Mouse (Mus musculus) forebrain, embryonic 14.5 days (tissue): ENCODE measurements around the gene Rai14. TPM values are rescaled to one million over a fixed set of nuclear protein-coding genes. Genes with fewer than 3 reads are reported as not detected.

Experiments
- ATAC-seq: fragments of 200-750 bp; cut with Nextera tagmentation; 2 replicates; pipeline ENCODE4 v1.8.0; 2017; ENCODE audit warnings: mild to moderate bottlenecking, moderate library complexity
- DNase-seq: peaks from one replicate; pipeline ENCODE4 v3.0.0-alpha.2; 2015; ENCODE audit warnings: low spot score
- H3K27ac ChIP-seq: fragments of 300-500 bp; sonication (generic); 2 replicates; pipeline ENCODE4 v1.5.1; 2014; ENCODE audit warnings: low read depth, mild to moderate bottlenecking, control low read depth, low read length, moderate library complexity
- H3K27me3 ChIP-seq: fragments of 300-500 bp; sonication (generic); replicated peaks from 2 replicates; pipeline ENCODE4 v1.6.1; 2014; ENCODE audit warnings: low read length, control low read depth, mixed read lengths; ENCODE audit not compliant: control insufficient read depth, insufficient read depth
- H3K36me3 ChIP-seq: fragments of 300-500 bp; sonication (generic); 2 replicates; pipeline ENCODE4 v1.6.1; 2014; ENCODE audit warnings: low read length, control low read depth; ENCODE audit not compliant: control insufficient read depth, insufficient read depth
- H3K4me1 ChIP-seq: fragments of 300-500 bp; sonication (generic); 2 replicates; pipeline ENCODE4 v1.6.1; 2014; ENCODE audit warnings: antibody characterized with exemption, low read length, control low read depth; ENCODE audit not compliant: control insufficient read depth, insufficient read depth
- H3K4me2 ChIP-seq: fragments of 300-500 bp; sonication (generic); 2 replicates; pipeline ENCODE4 v1.6.1; 2014; ENCODE audit warnings: mild to moderate bottlenecking, control low read depth, low read length
- H3K4me3 ChIP-seq: fragments of 300-500 bp; sonication (generic); 2 replicates; pipeline ENCODE4 v1.5.1; 2014; ENCODE audit warnings: low read depth, low read length, control low read depth
- H3K9ac ChIP-seq: fragments of 300-500 bp; sonication (generic); 2 replicates; pipeline ENCODE4 v1.6.1; 2014; ENCODE audit warnings: mild to moderate bottlenecking, low read length, control low read depth, moderate library complexity
- H3K9me3 ChIP-seq: fragments of 300-500 bp; sonication (generic); replicated peaks from 2 replicates; pipeline ENCODE4 v1.6.1; 2016; ENCODE audit warnings: low read length, control low read depth, mixed read lengths; ENCODE audit not compliant: control insufficient read depth
- WGBS: fragments of 180-500 bp; shearing (Covaris S2); extraction: QIAGEN DNeasy Blood & Tissue Kit; methylation state at CpG from one replicate; pipeline ENCODE4 v1.1.7; 2014; 5-methylcytosine and 5-hydroxymethylcytosine counted together
- polyA plus RNA-seq: library from polyadenylated mRNA; unstranded; fragments of >200 nt; fragmentation: Nextera tagmentation; extraction: Ambion mirVana; gene quantifications from 2 replicates; pipeline ENCODE4 v1.2.1, GENCODE M21; 2014

Rai14 gene
- polyA plus RNA-seq, 1 experiment from 2014 or later, result 28.7 TPM

DNA sequence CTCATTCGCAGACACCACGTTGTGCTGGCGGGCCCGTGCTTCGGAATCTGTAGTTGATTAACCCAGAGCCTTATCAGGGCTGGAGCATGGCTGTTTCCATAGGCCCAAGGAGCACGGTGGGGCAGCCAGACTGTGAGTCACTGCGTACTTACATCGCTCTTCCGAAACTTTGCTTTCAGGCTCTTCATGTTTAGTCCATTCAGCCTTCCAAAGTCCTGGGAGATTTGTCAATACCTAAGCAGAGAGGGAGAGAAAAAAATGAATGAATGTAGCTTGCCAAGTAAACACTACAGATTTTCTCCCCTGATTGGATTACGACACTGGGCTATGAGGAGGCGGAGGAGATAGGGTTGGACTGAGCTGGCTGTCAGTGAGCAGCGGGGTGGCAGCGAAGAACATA is 24.2 kb downstream of the Rai14 start:
- peaks cover 15% of the 10 kb centered on the region for H3K4me1 ChIP-seq
- 69% methylated on average over 13 of the region's 13 CpGs for WGBS
- H3K9me3 ChIP-seq, result no peaks in the 10 kb centered on the region
- no peak overlapping the region for H3K9ac ChIP-seq
- peaks cover 12% of the 10 kb centered on the region; the same call in 1 of the 2 replicates for H3K36me3 ChIP-seq
- H3K27ac ChIP-seq, result no peak overlapping the region
- ATAC-seq (peak; percentile 27; the same call in 1 of the 2 replicates), DNase-seq (peak; percentile 44)
- H3K4me2 ChIP-seq, result no peak overlapping the region
- no peak overlapping the region for H3K4me3 ChIP-seq
- H3K27me3 ChIP-seq, result no peaks in the 10 kb centered on the region

GRCm38 (mm10) chr15:10689304-10689703 is 25.1 kb downstream of the Rai14 start:
- H3K9ac ChIP-seq, result no peak overlapping the region
- ATAC-seq, result no peak
- peaks cover 15% of the 10 kb centered on the region for H3K4me1 ChIP-seq
- H3K4me3 ChIP-seq, result no peak overlapping the region
- WGBS, result 93% methylated on average over 11 of the region's 11 CpGs
- no peak for DNase-seq
- H3K36me3 ChIP-seq, result peaks cover 12% of the 10 kb centered on the region; the same call in 1 of the 2 replicates
- H3K4me2 ChIP-seq, result no peak overlapping the region
- H3K27ac ChIP-seq, result no peak overlapping the region
- no peaks in the 10 kb centered on the region for H3K27me3 ChIP-seq
- H3K9me3 ChIP-seq, result no peaks in the 10 kb centered on the region

DNA sequence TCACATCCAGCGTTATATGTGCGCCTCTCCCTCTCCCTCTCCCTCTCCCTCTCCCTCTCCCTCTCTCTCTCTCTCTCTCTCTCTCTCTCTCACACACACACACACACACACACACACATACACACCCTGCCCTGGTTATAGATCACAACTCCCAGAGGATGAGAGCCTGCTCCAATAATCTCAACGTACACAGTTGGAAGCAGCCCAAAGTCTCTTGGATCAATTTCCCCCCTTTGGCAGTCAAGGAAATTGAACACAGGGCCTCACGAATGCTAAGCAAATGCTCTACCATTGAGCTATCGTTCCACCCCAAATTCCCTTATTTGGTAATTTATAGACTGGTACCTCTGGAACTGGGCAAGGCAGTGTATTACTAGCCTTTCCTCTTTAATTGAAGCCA is 25.7 kb downstream of the Rai14 start:
- peaks cover 12% of the 10 kb centered on the region; the same call in 1 of the 2 replicates for H3K36me3 ChIP-seq
- ATAC-seq, result no peak; the same call in 1 of the 2 replicates
- no peak overlapping the region for H3K9ac ChIP-seq
- no peaks in the 10 kb centered on the region for H3K9me3 ChIP-seq
- H3K4me3 ChIP-seq, result no peak overlapping the region
- DNase-seq, result peak; percentile 65
- 76% methylated on average over 5 of the region's 5 CpGs for WGBS
- H3K27ac ChIP-seq, result 0 out of 2 replicates have a peak overlapping the region, but pooled peaks have one; percentile 27
- H3K4me1 ChIP-seq, result peaks cover 13% of the 10 kb centered on the region
- no peak overlapping the region for H3K4me2 ChIP-seq
- H3K27me3 ChIP-seq, result no peaks in the 10 kb centered on the region

DNA sequence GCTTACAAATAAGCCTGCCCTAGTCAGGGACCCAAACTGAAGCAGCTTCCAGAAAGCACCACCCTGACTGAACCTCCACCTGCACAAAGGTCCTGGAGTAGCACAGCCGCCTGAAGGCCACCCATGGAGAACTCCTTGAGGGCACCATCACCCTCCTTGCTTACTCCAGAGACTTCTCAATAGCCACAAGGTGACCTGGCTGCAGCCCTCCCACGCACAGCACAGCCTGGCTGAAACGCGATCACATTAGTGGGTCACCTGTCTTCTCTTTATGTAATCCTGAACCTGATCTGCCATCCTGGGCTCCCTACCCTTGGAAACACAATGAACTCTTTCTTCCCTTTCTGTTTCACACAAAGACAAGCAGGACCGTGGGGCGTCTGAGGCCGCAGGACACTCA is 27.1 kb downstream of the Rai14 start:
- Histone ChIP-seq H3K4me1 (peaks cover 3% of the 10 kb centered on the region), H3K4me2 (no peak overlapping the region), H3K4me3 (no peak overlapping the region), H3K36me3 (peaks cover 12% of the 10 kb centered on the region; the same call in 1 of the 2 replicates), H3K9me3 (no peaks in the 10 kb centered on the region), H3K27me3 (no peaks in the 10 kb centered on the region), H3K9ac (no peak overlapping the region), H3K27ac (no peak overlapping the region)
- DNase-seq (no peak), ATAC-seq (no peak)
- WGBS, result 40% methylated on average over 7 of the region's 7 CpGs

DNA sequence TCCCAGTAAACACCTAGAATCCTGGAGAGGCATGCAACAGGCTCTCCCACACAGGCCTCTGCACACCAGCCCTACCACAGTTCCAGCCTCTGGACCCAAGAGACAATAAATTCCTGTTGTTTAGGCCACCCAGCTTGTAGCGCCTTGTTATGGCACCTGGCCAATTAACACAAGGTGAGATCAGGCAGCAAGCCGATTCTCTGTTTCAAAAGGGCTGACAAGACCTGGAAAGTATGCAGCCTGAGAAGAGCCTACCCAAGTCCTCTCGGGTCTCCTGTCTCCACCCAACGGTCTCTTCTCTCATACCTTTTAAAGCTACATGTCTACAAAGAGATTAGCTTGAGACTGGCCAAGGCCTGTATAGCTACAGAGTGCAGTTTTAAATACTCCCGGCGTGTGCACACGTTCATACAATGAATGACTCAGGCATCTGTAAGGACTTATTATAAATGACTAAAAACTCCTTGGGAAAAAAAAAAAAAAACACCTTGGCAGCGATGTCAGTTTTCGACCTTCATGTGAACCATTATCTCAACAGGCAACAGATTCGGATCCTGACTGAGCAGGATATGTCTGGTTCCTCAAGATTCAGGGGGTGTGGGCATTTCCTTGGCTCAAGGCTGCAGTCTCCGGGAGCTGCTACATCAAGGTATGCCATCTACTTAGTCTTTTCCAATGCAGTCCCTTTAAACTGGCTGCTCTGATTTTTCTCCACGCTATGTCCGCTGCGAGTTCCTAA is 28.6 kb downstream of the Rai14 start:
- Histone ChIP-seq H3K27ac (no peak overlapping the region), H3K36me3 (peaks cover 12% of the 10 kb centered on the region; the same call in 1 of the 2 replicates), H3K9ac (no peak overlapping the region), H3K4me2 (no peak overlapping the region), H3K9me3 (no peaks in the 10 kb centered on the region), H3K4me3 (no peak overlapping the region), H3K4me1 (no peaks in the 10 kb centered on the region; the same call in none of the 2 replicates), H3K27me3 (no peaks in the 10 kb centered on the region)
- WGBS, result 83% methylated on average over 14 of the region's 14 CpGs
- ATAC-seq (no peak), DNase-seq (no peak)

- ATAC-seq, result no peak
- DNase-seq, result no peak
- Histone ChIP-seq H3K9me3 (no peaks in the 10 kb centered on the region), H3K4me2 (no peak overlapping the region), H3K4me3 (no peak overlapping the region), H3K36me3 (peaks cover 12% of the 10 kb centered on the region; the same call in 1 of the 2 replicates), H3K4me1 (peaks cover 4% of the 10 kb centered on the region), H3K27me3 (no peaks in the 10 kb centered on the region), H3K27ac (no peak overlapping the region), H3K9ac (no peak overlapping the region)
- 91% methylated on average over 9 of the region's 9 CpGs for WGBS
Measured at GRCm38 (mm10) chr15:10683687-10684203, 30.7 kb downstream of the Rai14 start.

DNA sequence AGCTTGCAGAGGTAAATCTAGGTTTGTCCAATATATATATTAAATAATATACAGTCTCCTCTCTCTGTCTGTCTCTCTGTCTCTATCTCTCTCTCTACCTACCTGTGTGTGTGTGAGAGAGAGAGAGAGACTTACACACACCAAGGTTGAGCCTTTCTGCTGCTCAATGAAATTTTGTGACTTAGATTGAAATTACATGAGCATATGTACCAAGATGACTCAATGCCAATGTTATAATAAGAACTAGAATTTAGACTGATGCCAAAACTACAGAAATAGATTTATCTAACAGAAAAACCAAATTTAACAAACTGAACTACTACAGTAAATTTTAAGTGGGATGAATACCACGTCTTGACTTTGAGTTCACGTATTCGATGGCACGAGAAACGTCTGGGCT is 33.9 kb downstream of the Rai14 start:
- ATAC-seq, result no peak
- Histone ChIP-seq H3K9ac (no peak overlapping the region), H3K4me1 (peaks cover 4% of the 10 kb centered on the region; the same call in 1 of the 2 replicates), H3K4me2 (no peak overlapping the region), H3K4me3 (no peak overlapping the region), H3K36me3 (no peaks in the 10 kb centered on the region), H3K9me3 (no peaks in the 10 kb centered on the region), H3K27me3 (no peaks in the 10 kb centered on the region), H3K27ac (no peak overlapping the region)
- no peak for DNase-seq
- WGBS, result 83% methylated on average over 5 of the region's 5 CpGs

- WGBS, result 65% methylated on average over 4 of the region's 4 CpGs
- Histone ChIP-seq H3K27ac (no peak overlapping the region), H3K4me1 (0 out of 2 replicates have a peak, but pooled peaks cover 4% of the 10 kb centered on the region), H3K4me2 (no peak overlapping the region), H3K27me3 (no peaks in the 10 kb centered on the region), H3K9me3 (no peaks in the 10 kb centered on the region), H3K4me3 (no peak overlapping the region), H3K9ac (no peak overlapping the region), H3K36me3 (no peaks in the 10 kb centered on the region)
- ATAC-seq (no peak), DNase-seq (no peak)
Measured at GRCm38 (mm10) chr15:10679571-10679970, 34.9 kb downstream of the Rai14 start.

GRCm38 (mm10) chr15:10675801-10676200 is 38.6 kb downstream of the Rai14 start:
- no peak overlapping the region for H3K9ac ChIP-seq
- H3K9me3 ChIP-seq, result no peaks in the 10 kb centered on the region
- H3K36me3 ChIP-seq, result no peaks in the 10 kb centered on the region
- H3K4me2 ChIP-seq, result no peak overlapping the region
- 88% methylated on average over 5 of the region's 5 CpGs for WGBS
- no peak overlapping the region for H3K27ac ChIP-seq
- H3K4me3 ChIP-seq, result no peak overlapping the region
- no peak for DNase-seq
- ATAC-seq, result no peak
- no peaks in the 10 kb centered on the region for H3K27me3 ChIP-seq
- 0 out of 2 replicates have a peak, but pooled peaks cover 4% of the 10 kb centered on the region for H3K4me1 ChIP-seq
